Mouse (Mus musculus) hindbrain, embryonic 13.5 days (tissue): ENCODE results near the gene Nsun6. TPM values are rescaled to one million over a fixed set of nuclear protein-coding genes. Genes with fewer than 3 reads are reported as not detected.

Experiments
- ATAC-seq: fragments of 200-750 bp; cut with Nextera tagmentation; 2 replicates; pipeline ENCODE4 v1.8.0; 2017; ENCODE audit warnings: moderate TSS enrichment; ENCODE audit not compliant: low FRiP score
- H3K27ac ChIP-seq: fragments of 300-500 bp; sonication (generic); 2 replicates; pipeline ENCODE4 v1.5.1; 2015; ENCODE audit warnings: inconsistent platforms, mild to moderate bottlenecking, moderate library complexity
- H3K27me3 ChIP-seq: fragments of 300-500 bp; sonication (generic); 2 replicates; pipeline ENCODE4 v1.6.1; 2015; ENCODE audit warnings: mild to moderate bottlenecking, inconsistent platforms
- H3K36me3 ChIP-seq: fragments of 300-500 bp; sonication (generic); 2 replicates; pipeline ENCODE4 v1.6.1; 2015; ENCODE audit warnings: mild to moderate bottlenecking, inconsistent platforms
- H3K4me1 ChIP-seq: fragments of 300-500 bp; sonication (generic); replicated peaks from 2 replicates; pipeline ENCODE4 v1.6.1; 2015; ENCODE audit warnings: inconsistent platforms
- H3K4me2 ChIP-seq: fragments of 300-500 bp; sonication (generic); 2 replicates; pipeline ENCODE4 v1.6.1; 2015; ENCODE audit warnings: inconsistent platforms, mild to moderate bottlenecking, moderate library complexity
- H3K4me3 ChIP-seq: fragments of 300-500 bp; sonication (generic); 2 replicates; pipeline ENCODE4 v1.5.1; 2015; ENCODE audit warnings: mild to moderate bottlenecking, inconsistent platforms
- H3K9ac ChIP-seq: fragments of 300-500 bp; sonication (generic); 2 replicates; pipeline ENCODE4 v1.6.1; 2015; ENCODE audit warnings: mild to moderate bottlenecking, inconsistent platforms
- H3K9me3 ChIP-seq: fragments of 300-500 bp; sonication (generic); 2 replicates; pipeline ENCODE4 v1.6.1; 2016; ENCODE audit warnings: inconsistent platforms
- WGBS: fragments of 180-500 bp; shearing (Covaris S2); methylation state at CpG from one replicate; pipeline ENCODE4 v1.1.7; 2015; 5-methylcytosine and 5-hydroxymethylcytosine counted together
- polyA plus RNA-seq: library from polyadenylated mRNA; unstranded; fragments of >200 nt; fragmentation: Nextera tagmentation; extraction: Ambion mirVana; gene quantifications from 2 replicates; pipeline ENCODE4 v1.2.1, GENCODE M21; 2015

Nsun6 gene
- polyA plus RNA-seq, 1 experiment from 2014 or later, result 18.3 TPM

DNA sequence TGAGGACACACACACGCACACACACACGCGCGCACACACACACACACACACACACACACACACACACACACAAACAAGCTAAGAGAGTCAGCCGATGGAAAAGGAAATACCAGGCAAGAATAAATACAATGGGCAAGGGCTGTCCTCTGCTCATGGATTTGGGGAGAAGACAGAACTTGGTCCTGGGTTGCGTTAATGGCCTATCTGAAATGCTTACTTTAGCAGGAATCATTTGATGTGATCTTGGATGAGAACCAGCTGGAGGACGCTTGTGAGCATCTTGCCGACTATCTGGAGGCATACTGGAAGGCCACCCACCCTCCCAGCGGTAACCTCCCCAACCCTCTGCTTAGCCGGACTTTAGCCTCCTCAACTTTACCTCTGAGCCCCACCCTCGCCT, 70.8 kb downstream of the Nsun6 start:
- H3K9ac ChIP-seq, result no peak overlapping the region
- H3K4me1 ChIP-seq, result no peaks in the 10 kb centered on the region
- H3K36me3 ChIP-seq, result peaks cover 15% of the 10 kb centered on the region; the same call in 1 of the 2 replicates
- no peaks in the 10 kb centered on the region for H3K9me3 ChIP-seq
- H3K4me3 ChIP-seq, result no peak overlapping the region
- no peak for ATAC-seq
- H3K4me2 ChIP-seq, result no peak overlapping the region
- WGBS, result 92% methylated on average over 11 of the region's 11 CpGs
- no peaks in the 10 kb centered on the region for H3K27me3 ChIP-seq
- no peak overlapping the region for H3K27ac ChIP-seq

- H3K9ac ChIP-seq, result no peak overlapping the region
- H3K9me3 ChIP-seq, result no peaks in the 10 kb centered on the region
- no peak overlapping the region for H3K4me3 ChIP-seq
- H3K27ac ChIP-seq, result no peak overlapping the region
- WGBS, result 91% methylated on average over 2 of the region's 2 CpGs
- H3K36me3 ChIP-seq, result no peaks in the 10 kb centered on the region
- H3K4me2 ChIP-seq, result no peak overlapping the region
- no peaks in the 10 kb centered on the region for H3K27me3 ChIP-seq
- no peaks in the 10 kb centered on the region for H3K4me1 ChIP-seq
- ATAC-seq, result no peak
Measured at GRCm38 (mm10) chr2:14961493-14961892, 93.4 kb downstream of the Nsun6 start.

DNA sequence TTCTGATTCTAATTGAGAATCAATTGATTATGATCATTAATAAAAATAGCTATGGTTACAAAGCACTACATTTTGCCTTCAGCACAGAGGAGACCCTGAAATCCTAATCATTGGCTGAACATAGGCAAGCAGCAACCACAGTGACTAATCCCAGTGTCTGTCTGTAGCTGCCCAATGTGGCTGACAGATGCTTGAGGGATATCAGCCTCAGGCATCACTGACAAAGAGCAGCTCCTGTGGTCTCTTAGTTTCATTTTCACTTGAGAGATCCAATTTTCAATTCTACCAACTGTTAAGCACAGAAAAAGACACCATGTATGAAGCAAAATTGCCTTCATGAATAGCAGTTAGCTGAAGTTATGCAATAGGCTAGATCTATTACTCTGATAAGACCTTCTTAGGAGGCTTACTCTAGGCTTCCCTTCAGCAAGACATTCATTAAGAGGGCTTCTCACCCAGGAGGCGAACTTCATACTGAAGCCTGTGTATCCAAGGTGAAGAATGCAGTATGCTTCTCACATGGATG, 93.8 kb downstream of the Nsun6 start:
- ATAC-seq, result no peak
- no peak overlapping the region for H3K27ac ChIP-seq
- no peak overlapping the region for H3K4me3 ChIP-seq
- WGBS, result 82% methylated on average over 1 of the region's 1 CpGs
- no peaks in the 10 kb centered on the region for H3K27me3 ChIP-seq
- no peaks in the 10 kb centered on the region for H3K9me3 ChIP-seq
- no peak overlapping the region for H3K4me2 ChIP-seq
- H3K4me1 ChIP-seq, result no peaks in the 10 kb centered on the region
- H3K36me3 ChIP-seq, result no peaks in the 10 kb centered on the region
- no peak overlapping the region for H3K9ac ChIP-seq

DNA sequence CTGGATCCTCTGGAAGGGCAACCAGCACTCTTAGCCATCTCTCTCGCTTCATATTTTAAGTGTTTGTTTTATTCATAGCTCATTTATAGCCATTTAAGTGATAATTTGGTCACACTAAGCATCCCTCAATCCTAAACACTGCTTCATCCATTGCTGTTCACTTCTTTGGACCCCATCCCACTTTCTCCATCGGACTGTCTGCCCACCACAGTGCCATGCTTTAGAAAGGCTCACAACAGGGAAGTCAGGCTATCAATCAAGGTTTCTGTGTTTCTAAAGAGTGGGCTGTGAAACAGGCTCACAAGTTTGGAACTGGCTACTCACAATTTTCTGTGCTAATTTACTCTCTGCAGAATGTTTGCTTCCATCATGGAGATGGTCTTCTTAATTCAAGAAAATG, 101.8 kb downstream of the Nsun6 start:
- H3K4me1 ChIP-seq, result no peaks in the 10 kb centered on the region
- H3K9ac ChIP-seq, result no peak overlapping the region
- H3K27ac ChIP-seq, result no peak overlapping the region
- no peak overlapping the region for H3K4me2 ChIP-seq
- no peak overlapping the region for H3K4me3 ChIP-seq
- no peaks in the 10 kb centered on the region for H3K9me3 ChIP-seq
- H3K27me3 ChIP-seq, result no peaks in the 10 kb centered on the region
- WGBS, result 56% methylated on average over 2 of the region's 2 CpGs
- no peaks in the 10 kb centered on the region for H3K36me3 ChIP-seq
- ATAC-seq, result no peak

Other genes with a start within 250 kb of the Nsun6 start
- 38.5 and 44.2 TPM in 2 replicates for gene Arl5b, start 5.7 kb downstream of the Nsun6 start, polyA plus RNA-seq